In the genomic region with DNA sequence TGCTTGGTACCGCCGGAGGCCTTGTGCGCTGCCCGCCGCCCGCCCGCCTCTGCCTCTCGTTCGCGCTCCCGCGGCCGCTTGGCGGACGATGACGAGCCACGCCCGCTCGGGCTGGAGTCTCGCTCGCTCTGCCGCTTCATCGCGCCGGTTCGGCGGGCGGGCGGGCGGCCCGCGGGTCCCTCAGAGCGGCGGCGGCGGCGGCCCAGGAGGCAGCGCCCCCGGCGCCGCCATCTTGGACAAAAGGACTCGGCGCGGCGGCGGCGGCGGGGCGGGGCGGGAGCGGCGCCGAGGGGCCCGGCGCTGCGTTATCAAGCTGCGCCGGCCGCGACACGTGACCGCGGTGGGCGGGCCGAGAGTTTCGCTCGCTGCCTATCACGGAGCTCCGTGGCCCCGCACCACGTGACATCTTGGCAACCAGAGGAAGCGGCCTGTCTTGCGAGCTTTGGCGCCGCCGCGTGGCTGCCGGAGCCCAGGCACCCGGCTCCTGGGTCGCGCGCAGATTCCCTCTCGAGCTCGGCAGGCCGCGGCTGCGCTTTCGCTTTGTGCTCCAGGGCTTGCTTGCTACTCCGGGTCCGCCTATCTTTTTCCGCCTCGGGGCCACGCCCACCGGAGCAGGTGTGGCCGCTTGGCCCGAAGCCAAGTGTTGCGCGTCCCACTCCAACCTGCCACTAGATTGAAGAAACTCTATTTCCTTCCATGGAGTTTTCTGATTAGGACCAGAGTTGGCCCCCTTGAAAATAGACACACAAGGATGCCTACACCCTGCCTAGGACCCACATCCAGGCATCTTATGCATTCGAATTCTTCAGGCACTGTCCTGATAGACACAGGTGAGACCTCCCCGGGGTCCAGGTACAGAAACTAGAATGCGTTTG, we compare ENCODE assay signal across 8 mouse cellular contexts. TPM values are rescaled to one million over a fixed set of nuclear protein-coding genes. Genes with fewer than 3 reads are reported as not detected.
DNase-seq lines count a peak whose midpoint lies in the region; ATAC-seq and TF ChIP-seq lines count a peak whose summit lies in the region.

A gene (minus strand): TSS at position 601 of the 875 bp plus-strand sequence.

- DNase-seq in 416B (ENCODE audit: low read depth): peak; percentile 99
- DNase-seq in heart, adult 8-10 months (ENCODE audit: low spot score): peak; percentile 95
- DNase-seq in kidney, adult 9 months: peak; percentile 99
- DNase-seq in limb, embryonic 14.5 days (ENCODE audit: low spot score): peak; percentile 99
- DNase-seq in midbrain, postnatal 0 days (ENCODE audit: low spot score): peak; percentile 99
- peak; percentile 96 to 98 for DNase-seq in spleen, postnatal 14 days (ENCODE audit: low spot score in 2 of 2)

- peak within 1 kb of the TSS; percentile 90 for H3K27ac ChIP-seq in bone marrow, adult 2 months (ENCODE audit: control insufficient read depth, insufficient read depth, low read depth, low read length, poor library complexity)
- peak within 1 kb of the TSS; percentile 87 for H3K27ac ChIP-seq in embryonic facial prominence, embryonic 15.5 days (replicated peaks)
- peak within 1 kb of the TSS; percentile 86 for H3K27ac ChIP-seq in limb, embryonic 14.5 days (replicated peaks; ENCODE audit: low read depth, low read length)
- H3K27ac ChIP-seq in midbrain, postnatal 0 days (ENCODE audit: low read depth, low read length): peak within 1 kb of the TSS; percentile 93

- peak; percentile 76 for ATAC-seq in embryonic facial prominence, embryonic 15.5 days (ENCODE audit: insufficient number of reproducible peaks, low FRiP score, low TSS enrichment, low read depth)
- ATAC-seq in limb, embryonic 14.5 days (ENCODE audit: low FRiP score, low read depth): peak; percentile 80
- peak; percentile 81 for ATAC-seq in midbrain, postnatal 0 days (ENCODE audit: low FRiP score)

- peak within 1 kb of the TSS; percentile 97 for H3K4me2 ChIP-seq in embryonic facial prominence, embryonic 15.5 days (replicated peaks)
- peak within 1 kb of the TSS; percentile 95 for H3K4me2 ChIP-seq in limb, embryonic 14.5 days (replicated peaks; ENCODE audit: low read depth, low read length, severe bottlenecking)
- peak within 1 kb of the TSS; percentile 97 for H3K4me2 ChIP-seq in midbrain, postnatal 0 days (ENCODE audit: low read depth, low read length, poor library complexity, severe bottlenecking)

- no peak; the same call in 1 of the 2 replicates for TF ChIP-seq POLR2A in bone marrow, adult 2 months (IDR thresholded peaks at IDR 0.05; ENCODE audit: borderline replicate concordance, control insufficient read depth, low read depth, low read length)
- TF ChIP-seq POLR2A in limb, embryonic 14.5 days (IDR thresholded peaks at IDR 0.05; ENCODE audit: borderline replicate concordance, extremely low read depth, insufficient read depth, insufficient read length): no peak

- H3K9ac ChIP-seq in embryonic facial prominence, embryonic 15.5 days: peak within 1 kb of the TSS; percentile 90
- peak within 1 kb of the TSS; percentile 98 for H3K9ac ChIP-seq in limb, embryonic 14.5 days (ENCODE audit: low read depth, low read length, severe bottlenecking)
- peak within 1 kb of the TSS; percentile 94 for H3K9ac ChIP-seq in midbrain, postnatal 0 days (replicated peaks; ENCODE audit: low read length, poor library complexity, severe bottlenecking)

- TF ChIP-seq CTCF in bone marrow, adult 2 months (IDR thresholded peaks at IDR 0.05; ENCODE audit: control insufficient read depth, insufficient read depth, low read length): peak; percentile 79
- peak; percentile 84 for TF ChIP-seq CTCF in midbrain, postnatal 0 days (IDR thresholded peaks at IDR 0.05)

- no peaks in the 10 kb centered on the region for H3K9me3 ChIP-seq in embryonic facial prominence, embryonic 15.5 days (replicated peaks)
- no peaks in the 10 kb centered on the region for H3K9me3 ChIP-seq in limb, embryonic 14.5 days (ENCODE audit: control insufficient read depth, low read length)
- H3K9me3 ChIP-seq in midbrain, postnatal 0 days (ENCODE audit: low read length): no peaks in the 10 kb centered on the region

- peaks cover 42% of the 10 kb centered on the region for H3K36me3 ChIP-seq in embryonic facial prominence, embryonic 15.5 days
- H3K36me3 ChIP-seq in limb, embryonic 14.5 days (ENCODE audit: control insufficient read depth, insufficient read depth, low read length): peaks cover 63% of the 10 kb centered on the region
- H3K36me3 ChIP-seq in midbrain, postnatal 0 days (ENCODE audit: insufficient read depth, low read length): peaks cover 37% of the 10 kb centered on the region

- H3K4me3 ChIP-seq in bone marrow, adult 2 months (replicated peaks; ENCODE audit: control insufficient read depth, low read depth, low read length): peak within 1 kb of the TSS; percentile 85
- H3K4me3 ChIP-seq in embryonic facial prominence, embryonic 15.5 days (replicated peaks): peak within 1 kb of the TSS; percentile 89
- H3K4me3 ChIP-seq in limb, embryonic 14.5 days (replicated peaks; ENCODE audit: low read length): peak within 1 kb of the TSS; percentile 93
- H3K4me3 ChIP-seq in midbrain, postnatal 0 days (ENCODE audit: low read depth, low read length): peak within 1 kb of the TSS; percentile 88

- H3K4me1 ChIP-seq in bone marrow, adult 2 months (ENCODE audit: control insufficient read depth, insufficient read depth, low read length): peaks cover 4% of the 10 kb centered on the region; the same call in 1 of the 2 replicates
- H3K4me1 ChIP-seq in embryonic facial prominence, embryonic 15.5 days: peaks cover 71% of the 10 kb centered on the region
- peaks cover 34% of the 10 kb centered on the region for H3K4me1 ChIP-seq in limb, embryonic 14.5 days (ENCODE audit: control insufficient read depth, insufficient read depth, low read length)
- H3K4me1 ChIP-seq in midbrain, postnatal 0 days (ENCODE audit: insufficient read depth, low read length): peaks cover 23% of the 10 kb centered on the region

- 3% methylated on average over 100 of the region's 101 CpGs for WGBS in bone marrow, adult 2 months
- WGBS in embryonic facial prominence, embryonic 15.5 days: 3% methylated on average over 77 of the region's 101 CpGs
- WGBS in limb, embryonic 14.5 days: 3% methylated on average over 65 of the region's 101 CpGs
- 5% methylated on average over 50 of the region's 101 CpGs for WGBS in midbrain, postnatal 0 days

- H3K27me3 ChIP-seq in embryonic facial prominence, embryonic 15.5 days: no peaks in the 10 kb centered on the region
- no peaks in the 10 kb centered on the region for H3K27me3 ChIP-seq in limb, embryonic 14.5 days (ENCODE audit: control insufficient read depth, insufficient read depth, low read length)
- no peaks in the 10 kb centered on the region for H3K27me3 ChIP-seq in midbrain, postnatal 0 days (ENCODE audit: insufficient read depth, low read length)

RNA-seq across cellular contexts. Expression of the gene that starts here (rescaled TPM):
- polyA plus RNA-seq in bone marrow, adult 2 months (2011; ENCODE audit: insufficient read depth, insufficient read length, low replicate concordance, missing spikeins): 7.3 and 11.5 TPM in 2 replicates
- 11.0 and 12.3 TPM in 2 replicates for polyA plus RNA-seq in embryonic facial prominence, embryonic 15.5 days (2015; fragmentation: Nextera tagmentation; extraction: Ambion mirVana)
- total RNA-seq in heart, adult 8-10 months (2022): 10 to 100 TPM; 10.6 to 13.9 (median 12.0) TPM
- 18.8 and 20.4 TPM in 2 replicates for polyA plus RNA-seq in limb, embryonic 14.5 days (2012; rRNA removed)
- 21.3 and 22.3 TPM in 2 replicates for polyA plus RNA-seq in limb, embryonic 14.5 days (2014; fragmentation: Nextera tagmentation; extraction: Ambion mirVana)
- 81.6 and 82.7 TPM in 2 replicates for total RNA-seq in midbrain, postnatal 0 days (2014; rRNA removed)
- 10.6 and 12.6 TPM in 2 replicates for polyA plus RNA-seq in midbrain, postnatal 0 days (2015; fragmentation: Nextera tagmentation; extraction: Ambion mirVana)

Comparison
In these comparisons a context has a peak if more than half of its experiments do, and no peak if none do; other contexts are left out.
1. Peak in every context shown above with its lines: DNase-seq, ATAC-seq, H3K4me3 ChIP-seq and H3K27ac ChIP-seq.